Mouse (Mus musculus) left cerebral cortex, postnatal 4 days (tissue): ENCODE data around the gene Bivm. TPM values are rescaled to one million over a fixed set of nuclear protein-coding genes. Genes with fewer than 3 reads are reported as not detected.

Source experiments
- DNase-seq: peaks from one replicate; pipeline ENCODE4 v3.0.0-alpha.2; 2022
- intact Hi-C: fragments of 180-260 bp; cut with DNase I; formaldehyde crosslinking; loops from one replicate; pipeline ENCODE4 v1.15.1; 2025
- total RNA-seq, 2 experiments: library from RNA; stranded (reverse); gene quantifications; 2 replicates each; pipeline ENCODE4 v1.2.3; 2021

The Bivm gene
- total RNA-seq, 2 experiments from 2014 or later, result 51.7 to 55.0 TPM

GRCm38 (mm10) chr1:44172656-44173055, 53.9 kb downstream of the Bivm start:
- DNase-seq, result no peak
- intact Hi-C loops, result no loop called here

GRCm38 (mm10) chr1:44173903-44174302, 55.1 kb downstream of the Bivm start:
- DNase-seq, result no peak
- intact Hi-C loops, result no loop called here

- DNase-seq, result no peak
- intact Hi-C loops, result no loop called here
Measured at GRCm38 (mm10) chr1:44178086-44178485, 59.3 kb downstream of the Bivm start.

GRCm38 (mm10) chr1:44186396-44186795, 67.6 kb downstream of the Bivm start:
- no peak for DNase-seq
- intact Hi-C loops, result no loop called here

Other genes with a start within 250 kb of the Bivm start
- 10 to 100 TPM; 62.0 to 64.2 TPM for gene Tpp2, start 185.3 kb upstream of the Bivm start, total RNA-seq
- gene Mettl21c, start 98.9 kb upstream of the Bivm start, total RNA-seq, result 1 to 10 TPM in 1 of 2 experiments, under 1 TPM in 1; 0.97 to 2.0 TPM
- not detected for gene Gm8251, start 57.0 kb upstream of the Bivm start, total RNA-seq
- 10 to 100 TPM in 1 of 2 experiments, 1 to 10 TPM in 1; 10.0 to 11.0 TPM for gene Tex30, start 16.5 kb upstream of the Bivm start, total RNA-seq
- 10 to 100 TPM; 14.3 to 14.9 TPM for gene Kdelc1, start 149 bp upstream of the Bivm start, total RNA-seq
- gene Ercc5, start 28.8 kb downstream of the Bivm start, total RNA-seq, result 10 to 100 TPM; 25.0 to 25.3 TPM
- gene Mettl21e, start 100.0 kb downstream of the Bivm start, total RNA-seq, result not detected